Mouse (Mus musculus): ENCODE results near the gene Bcdin3d.

Bcdin3d gene

GRCm38 (mm10) chr15:99440816-99441457, 33.6 kb downstream of the Bcdin3d start:
- DNase-seq (ENCODE audit: low read depth, low spot score) = no peak

- DNase-seq (ENCODE audit: low read depth, low spot score) = no peak
These were observed 34.3 kb downstream of the Bcdin3d start for GRCm38 (mm10) chr15:99440112-99440815.

GRCm38 (mm10) chr15:99438966-99439698, 35.4 kb downstream of the Bcdin3d start:
- DNase-seq (ENCODE audit: low read depth, low spot score) = no peak

GRCm38 (mm10) chr15:99433913-99434312, 40.6 kb downstream of the Bcdin3d start:
- DNase-seq (ENCODE audit: low read depth, low spot score) = no peak

GRCm38 (mm10) chr15:99433081-99433718, 41.3 kb downstream of the Bcdin3d start:
- DNase-seq (ENCODE audit: low read depth, low spot score) = no peak

GRCm38 (mm10) chr15:99431967-99432366, 42.6 kb downstream of the Bcdin3d start:
- DNase-seq (ENCODE audit: low read depth, low spot score) = no peak

GRCm38 (mm10) chr15:99431504-99431903, 43.0 kb downstream of the Bcdin3d start:
- DNase-seq (ENCODE audit: low read depth, low spot score) = no peak

- DNase-seq (ENCODE audit: low read depth, low spot score) = no peak
These were observed 43.5 kb downstream of the Bcdin3d start for GRCm38 (mm10) chr15:99431063-99431462.

GRCm38 (mm10) chr15:99430394-99430793, 44.1 kb downstream of the Bcdin3d start:
- DNase-seq (ENCODE audit: low read depth, low spot score) = no peak

- no peak for DNase-seq (ENCODE audit: low read depth, low spot score)
These were observed 50.6 kb downstream of the Bcdin3d start for GRCm38 (mm10) chr15:99423884-99424283.

GRCm38 (mm10) chr15:99423131-99423530, 51.4 kb downstream of the Bcdin3d start:
- no peak for DNase-seq (ENCODE audit: low read depth, low spot score)

GRCm38 (mm10) chr15:99422551-99422950, 52.0 kb downstream of the Bcdin3d start:
- no peak for DNase-seq (ENCODE audit: low read depth, low spot score)

GRCm38 (mm10) chr15:99421676-99422075, 52.9 kb downstream of the Bcdin3d start:
- DNase-seq (ENCODE audit: low read depth, low spot score) = no peak

- peak; percentile 94 for DNase-seq (ENCODE audit: low read depth, low spot score)
These were observed 53.4 kb downstream of the Bcdin3d start for GRCm38 (mm10) chr15:99421152-99421551.

- peak; percentile 76 for DNase-seq (ENCODE audit: low read depth, low spot score)
These were observed 54.0 kb downstream of the Bcdin3d start for GRCm38 (mm10) chr15:99420521-99421014.

- no peak for DNase-seq (ENCODE audit: low read depth, low spot score)
These were observed 54.4 kb downstream of the Bcdin3d start for GRCm38 (mm10) chr15:99420101-99420500.

Data from ZHBTc4 (cell line).